Mouse (Mus musculus) ES-Bruce4 (cell line): ENCODE data around the gene Prdm11.

Experiments
- CTCF ChIP-seq: IDR thresholded peaks from one replicate; pipeline ENCODE4 v1.8.1; 2011; ENCODE audit warnings: low read depth, low read length
- POLR2A ChIP-seq: IDR thresholded peaks from one replicate; pipeline ENCODE4 v1.8.1; 2011; ENCODE audit warnings: low read length; ENCODE audit not compliant: insufficient read depth

DNA sequence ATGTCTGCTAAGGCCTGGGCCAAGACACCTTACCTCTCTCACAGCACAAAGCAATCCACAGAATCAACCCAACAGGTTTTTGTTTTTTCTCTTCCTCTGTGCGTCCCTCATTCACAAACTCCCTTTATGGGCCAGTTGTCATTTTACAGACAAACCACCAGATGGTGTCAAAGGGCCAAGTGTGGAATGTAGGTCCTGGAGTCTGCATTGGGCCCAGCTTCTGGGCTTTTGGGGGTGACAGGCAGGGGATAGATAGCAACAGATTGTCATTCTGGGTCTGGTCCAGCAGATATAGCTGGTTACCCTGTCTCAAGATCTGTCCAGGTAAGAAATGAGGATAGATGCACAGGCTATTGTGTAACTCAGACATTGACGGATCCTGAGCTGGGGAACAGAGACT, 23.0 kb upstream of the Prdm11 start:
- TF ChIP-seq POLR2A (no peak), CTCF (peak; percentile 50)
